Mouse (Mus musculus) spleen, adult 2 months (tissue): ENCODE data around the gene Lmbr1l. TPM values are rescaled to one million over a fixed set of nuclear protein-coding genes. Genes with fewer than 3 reads are reported as not detected.

Experiments used
- DNase-seq, 2 experiments: peaks; one replicate each; pipeline versions ENCODE4 v3.0.0 to v3.0.0-alpha.2; 2012 to 2021; ENCODE audit warnings: low spot score in 2 of 2, low read depth in 1 of 2
- H3K27ac ChIP-seq: fragments of 200-500 bp; 2 replicates; pipeline ENCODE4 v1.5.1; 2012; ENCODE audit warnings: low read length, inconsistent platforms; ENCODE audit not compliant: insufficient read depth
- H3K27me3 ChIP-seq: fragments of 200-500 bp; 2 replicates; pipeline ENCODE4 v1.6.1; 2012; ENCODE audit warnings: mild to moderate bottlenecking, moderate library complexity, low read length, inconsistent platforms; ENCODE audit not compliant: control insufficient read depth, insufficient read depth
- H3K36me3 ChIP-seq: fragments of 200-500 bp; 2 replicates; pipeline ENCODE4 v1.6.1; 2012; ENCODE audit warnings: mild to moderate bottlenecking, low read length, inconsistent platforms; ENCODE audit not compliant: control insufficient read depth, insufficient read depth
- H3K4me1 ChIP-seq: fragments of 200-500 bp; 2 replicates; pipeline ENCODE4 v1.6.1; 2011; ENCODE audit warnings: inconsistent platforms; ENCODE audit not compliant: control insufficient read depth, insufficient read depth, insufficient read length
- H3K4me3 ChIP-seq: fragments of 200-500 bp; 2 replicates; pipeline ENCODE4 v1.5.1; 2011; ENCODE audit warnings: mild to moderate bottlenecking, inconsistent platforms; ENCODE audit not compliant: insufficient read depth, insufficient read length; ENCODE audit errors: extremely low read depth
- CTCF ChIP-seq: fragments of 200-500 bp; IDR thresholded peaks from 2 replicates; pipeline ENCODE4 v1.5.1; 2011; ENCODE audit warnings: mild to moderate bottlenecking, inconsistent platforms; ENCODE audit not compliant: insufficient read depth, insufficient read length, insufficient replicate concordance; ENCODE audit errors: extremely low read depth
- POLR2A ChIP-seq: fragments of 200-500 bp; IDR thresholded peaks from 2 replicates; pipeline ENCODE4 v1.6.1; 2011; ENCODE audit warnings: low read depth, low read length, inconsistent platforms
- WGBS: fragments of 180-500 bp; shearing (Covaris S2); methylation state at CpG from one replicate; pipeline ENCODE4 v1.1.7; 2018; 5-methylcytosine and 5-hydroxymethylcytosine counted together
- polyA plus RNA-seq: library from polyadenylated mRNA; depleted of rRNA; stranded (reverse); fragments of >200 nt; gene quantifications from 2 replicates; pipeline ENCODE4 v1.2.3, GENCODE M21; 2012

The Lmbr1l gene
- polyA plus RNA-seq, 1 experiment: 112 TPM

- Histone ChIP-seq H3K27me3 (no peaks in the 10 kb centered on the region), H3K4me3 (no peak overlapping the region), H3K36me3 (peaks cover 25% of the 10 kb centered on the region), H3K4me1 (no peaks in the 10 kb centered on the region; the same call in 1 of the 2 replicates), H3K27ac (no peak overlapping the region)
- DNase-seq: no peak
- 85% methylated on average over 6 of the region's 6 CpGs for WGBS
- TF ChIP-seq CTCF: no peak
- TF ChIP-seq POLR2A: no peak
Observed at GRCm38 (mm10) chr15:98914903-98915302, 3.1 kb downstream of the Lmbr1l start.

GRCm38 (mm10) chr15:98904692-98905091, 13.3 kb downstream of the Lmbr1l start:
- Histone ChIP-seq H3K27ac (no peak overlapping the region), H3K4me1 (no peaks in the 10 kb centered on the region), H3K27me3 (no peaks in the 10 kb centered on the region), H3K36me3 (peaks cover 28% of the 10 kb centered on the region), H3K4me3 (no peak overlapping the region)
- 66% methylated on average over 10 of the region's 10 CpGs for WGBS
- peak in 1 of 2 experiments; percentile 26 for DNase-seq
- TF ChIP-seq CTCF (peak; percentile 44; the same call in 1 of the 2 replicates), POLR2A (no peak)

- no peak for TF ChIP-seq POLR2A
- no peak for TF ChIP-seq CTCF
- peaks cover 3% of the 10 kb centered on the region; the same call in 1 of the 2 replicates for H3K4me1 ChIP-seq
- H3K36me3 ChIP-seq: peaks cover 15% of the 10 kb centered on the region
- no peak overlapping the region for H3K27ac ChIP-seq
- H3K27me3 ChIP-seq: peaks cover 8% of the 10 kb centered on the region; the same call in 1 of the 2 replicates
- no peak for DNase-seq
- no peak overlapping the region for H3K4me3 ChIP-seq
- WGBS: 95% methylated on average over 2 of the region's 2 CpGs
Observed at GRCm38 (mm10) chr15:98902600-98902999, 15.4 kb downstream of the Lmbr1l start.

DNA sequence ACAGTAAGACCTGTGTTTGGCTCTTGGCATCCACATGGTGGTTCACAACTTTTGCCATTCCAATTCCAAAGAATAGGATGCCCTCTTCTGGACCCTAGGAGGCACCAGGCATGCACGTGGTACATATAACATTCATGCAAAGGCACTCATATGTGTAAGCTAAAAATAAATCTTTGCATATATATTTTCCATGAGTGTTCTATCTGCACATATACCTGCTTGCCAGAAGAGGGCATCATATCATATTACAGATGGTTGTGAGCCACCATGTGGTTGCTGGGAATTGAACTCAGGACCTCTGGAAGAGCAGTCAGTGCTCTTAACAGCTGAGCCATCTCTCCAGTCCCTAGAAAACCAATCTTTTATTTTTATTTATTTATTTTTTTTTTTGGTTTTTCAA, 16.5 kb downstream of the Lmbr1l start:
- DNase-seq: no peak
- H3K4me1 ChIP-seq: peaks cover 3% of the 10 kb centered on the region; the same call in 1 of the 2 replicates
- peaks cover 11% of the 10 kb centered on the region for H3K36me3 ChIP-seq
- TF ChIP-seq POLR2A (no peak), CTCF (no peak)
- WGBS: 48% methylated on average over 1 of the region's 1 CpGs
- peaks cover 8% of the 10 kb centered on the region; the same call in 1 of the 2 replicates for H3K27me3 ChIP-seq
- no peak overlapping the region for H3K4me3 ChIP-seq
- no peak overlapping the region for H3K27ac ChIP-seq

DNA sequence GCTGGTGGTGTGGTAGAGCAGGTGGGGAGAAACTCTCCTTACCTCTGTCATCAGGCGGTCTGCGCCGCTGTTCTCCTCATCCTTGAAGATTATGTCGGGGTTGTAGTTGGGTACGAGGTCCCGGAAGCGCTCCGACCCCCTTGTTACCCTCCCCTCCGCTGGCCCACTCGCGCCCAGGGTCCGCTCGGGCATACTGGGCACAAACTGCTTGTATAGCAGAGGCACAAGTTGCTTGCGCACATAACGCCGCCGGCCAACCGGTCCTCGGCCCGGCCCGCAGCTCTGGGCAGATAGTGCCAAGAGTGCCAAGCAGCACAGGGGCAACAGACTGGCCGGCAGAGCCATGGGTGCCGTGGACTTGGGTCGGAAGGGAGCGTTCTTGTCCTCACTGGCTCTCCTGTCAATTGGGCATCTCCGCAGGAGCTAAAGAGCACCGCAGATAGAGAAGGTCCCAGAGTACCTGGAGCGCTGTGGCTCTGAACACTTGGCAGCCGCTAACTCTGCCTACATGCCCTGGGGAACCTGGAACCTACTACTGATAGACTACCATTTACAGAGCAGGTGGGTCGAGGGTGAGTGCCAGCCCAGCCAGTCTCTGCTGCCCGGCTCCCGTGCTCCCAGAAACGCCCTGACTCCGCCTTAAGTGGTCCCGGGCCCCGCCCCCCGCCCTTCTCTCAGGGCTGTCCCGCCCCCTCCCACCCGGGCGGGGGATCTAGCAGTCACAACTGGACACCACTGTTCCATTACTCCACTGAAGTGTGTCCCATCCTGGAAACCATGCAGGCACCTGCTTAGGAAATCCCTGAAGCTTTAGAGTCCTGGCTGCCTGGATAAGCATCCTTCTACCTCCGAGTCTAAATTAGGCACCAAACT, 19.9 kb downstream of the Lmbr1l start, which contains the start of gene Dhh:
TSS of gene Dhh (minus strand) at position 613 of the 873 bp plus-strand sequence.
- Histone ChIP-seq H3K4me1 (peaks cover 13% of the 10 kb centered on the region), H3K4me3 (no peak within 1 kb of the TSS), H3K27me3 (peaks cover 24% of the 10 kb centered on the region), H3K36me3 (no peaks in the 10 kb centered on the region), H3K27ac (no peak within 1 kb of the TSS)
- TF ChIP-seq CTCF (no peak), POLR2A (no peak)
- 6% methylated on average over 41 of the region's 41 CpGs for WGBS
- no peak for DNase-seq

GRCm38 (mm10) chr15:98897495-98897894, 20.5 kb downstream of the Lmbr1l start:
- H3K36me3 ChIP-seq: no peaks in the 10 kb centered on the region
- H3K4me3 ChIP-seq: no peak overlapping the region
- peaks cover 13% of the 10 kb centered on the region for H3K4me1 ChIP-seq
- DNase-seq: no peak
- H3K27me3 ChIP-seq: peaks cover 26% of the 10 kb centered on the region
- H3K27ac ChIP-seq: no peak overlapping the region
- 22% methylated on average over 10 of the region's 10 CpGs for WGBS
- TF ChIP-seq POLR2A: no peak
